Mouse (Mus musculus): ENCODE results near the gene Tuba1b.
A peak's percentile ranks its signal among the peaks of the same experiment; 100 is the strongest.
"Not testable (repeated sequence)": the region's sequence is repeated elsewhere in the genome, so short reads cannot be mapped to it uniquely, and the experiment has no call there.

Tuba1b gene

GRCm38 (mm10) chr15:98934217-98934839, at the start of gene Tuba1b:
Gene Tuba1b (minus strand): TSS chr15:98934565.
- DNase-seq (ENCODE audit: low read depth, low spot score) = peak; percentile 85

- DNase-seq (ENCODE audit: low read depth, low spot score) = no peak
Observed at GRCm38 (mm10) chr15:98983431-98984081, 49.2 kb upstream of the Tuba1b start.

- DNase-seq (ENCODE audit: low read depth, low spot score) = no peak
Observed at GRCm38 (mm10) chr15:98982100-98982499, 47.7 kb upstream of the Tuba1b start.

GRCm38 (mm10) chr15:98980012-98980614, 45.7 kb upstream of the Tuba1b start:
- DNase-seq (ENCODE audit: low read depth, low spot score) = no peak

- no peak for DNase-seq (ENCODE audit: low read depth, low spot score)
Observed at GRCm38 (mm10) chr15:98978409-98979172, 44.2 kb upstream of the Tuba1b start.

GRCm38 (mm10) chr15:98977759-98978408, 43.5 kb upstream of the Tuba1b start:
- peak; percentile 93 for DNase-seq (ENCODE audit: low read depth, low spot score)

GRCm38 (mm10) chr15:98976763-98977758, 42.7 kb upstream of the Tuba1b start:
- no peak for DNase-seq (ENCODE audit: low read depth, low spot score)

GRCm38 (mm10) chr15:98973015-98973614, 38.8 kb upstream of the Tuba1b start:
- DNase-seq (ENCODE audit: low read depth, low spot score) = no peak

GRCm38 (mm10) chr15:98971576-98972320, 37.4 kb upstream of the Tuba1b start:
- not testable (repeated sequence) for DNase-seq (ENCODE audit: low read depth, low spot score)

GRCm38 (mm10) chr15:98971111-98971510, 36.7 kb upstream of the Tuba1b start:
- no peak for DNase-seq (ENCODE audit: low read depth, low spot score)

- no peak for DNase-seq (ENCODE audit: low read depth, low spot score)
Observed at GRCm38 (mm10) chr15:98969372-98970101, 35.2 kb upstream of the Tuba1b start.

- no peak for DNase-seq (ENCODE audit: low read depth, low spot score)
Observed at GRCm38 (mm10) chr15:98968701-98969371, 34.5 kb upstream of the Tuba1b start.

- DNase-seq (ENCODE audit: low read depth, low spot score) = no peak
Observed at GRCm38 (mm10) chr15:98959531-98959930, 25.2 kb upstream of the Tuba1b start.

- DNase-seq (ENCODE audit: low read depth, low spot score) = no peak
Observed at GRCm38 (mm10) chr15:98958901-98959420, 24.6 kb upstream of the Tuba1b start.

- no peak for DNase-seq (ENCODE audit: low read depth, low spot score)
Observed at GRCm38 (mm10) chr15:98957475-98957874, 23.1 kb upstream of the Tuba1b start.

- DNase-seq (ENCODE audit: low read depth, low spot score) = no peak
Observed at GRCm38 (mm10) chr15:98956000-98956399, 21.6 kb upstream of the Tuba1b start.

GRCm38 (mm10) chr15:98955324-98955723, 21.0 kb upstream of the Tuba1b start:
- no peak for DNase-seq (ENCODE audit: low read depth, low spot score)

All from skeletal muscle tissue, adult 2 months (tissue).